Mouse (Mus musculus) thymus, postnatal 0 days (tissue): ENCODE data around the gene Scarf1. TPM values are rescaled to one million over a fixed set of nuclear protein-coding genes. Genes with fewer than 3 reads are reported as not detected.

Source experiments
- DNase-seq: peaks from one replicate; pipeline ENCODE4 v3.0.0-alpha.2; 2015; ENCODE audit warnings: low spot score
- polyA plus RNA-seq: library from polyadenylated mRNA; unstranded; fragments of >200 nt; fragmentation: Nextera tagmentation; extraction: Ambion mirVana; gene quantifications from 2 replicates; pipeline ENCODE4 v1.2.1, GENCODE M21; 2015

Gene Scarf1
- polyA plus RNA-seq, 1 experiment from 2014 or later: 2.7 TPM

GRCm38 (mm10) chr11:75537025-75537414 is 23.7 kb downstream of the Scarf1 start:
- DNase-seq: no peak

- DNase-seq: peak; percentile 77
Observed at GRCm38 (mm10) chr11:75537491-75538183, 24.3 kb downstream of the Scarf1 start.

- no peak for DNase-seq
Observed at GRCm38 (mm10) chr11:75538184-75538969, 25.0 kb downstream of the Scarf1 start.

- peak; percentile 45 for DNase-seq
Observed at GRCm38 (mm10) chr11:75538970-75539299, 25.6 kb downstream of the Scarf1 start.

- no peak for DNase-seq
Observed at GRCm38 (mm10) chr11:75540209-75540608, 26.9 kb downstream of the Scarf1 start.

- DNase-seq: peak; percentile 71
Observed at GRCm38 (mm10) chr11:75540710-75541581, 27.6 kb downstream of the Scarf1 start.

GRCm38 (mm10) chr11:75544713-75545112 is 31.4 kb downstream of the Scarf1 start:
- no peak for DNase-seq

- no peak for DNase-seq
Observed at GRCm38 (mm10) chr11:75546057-75546456, 32.7 kb downstream of the Scarf1 start.

GRCm38 (mm10) chr11:75549658-75550111 is 36.3 kb downstream of the Scarf1 start:
- no peak for DNase-seq

- DNase-seq: no peak
Observed at GRCm38 (mm10) chr11:75550200-75550946, 37.0 kb downstream of the Scarf1 start.

GRCm38 (mm10) chr11:75551321-75551720 is 38.0 kb downstream of the Scarf1 start:
- no peak for DNase-seq

GRCm38 (mm10) chr11:75551961-75552441 is 38.7 kb downstream of the Scarf1 start:
- DNase-seq: no peak

- DNase-seq: no peak
Observed at GRCm38 (mm10) chr11:75552906-75553482, 39.7 kb downstream of the Scarf1 start.

GRCm38 (mm10) chr11:75556006-75556405 is 42.7 kb downstream of the Scarf1 start:
- peak; percentile 38 for DNase-seq

GRCm38 (mm10) chr11:75557142-75557541 is 43.8 kb downstream of the Scarf1 start:
- DNase-seq: no peak

GRCm38 (mm10) chr11:75558101-75558500 is 44.8 kb downstream of the Scarf1 start:
- peak; percentile 70 for DNase-seq

- DNase-seq: peak; percentile 51
Observed at GRCm38 (mm10) chr11:75559870-75560504, 46.6 kb downstream of the Scarf1 start.

GRCm38 (mm10) chr11:75560530-75561409 is 47.4 kb downstream of the Scarf1 start:
- peak; percentile 93 for DNase-seq

GRCm38 (mm10) chr11:75561410-75561791 is 48.1 kb downstream of the Scarf1 start:
- DNase-seq: no peak
